Mouse (Mus musculus) gastrocnemius, adult 2 months (tissue): ENCODE measurements at regions not wholly inside any gene's neighbourhood (a gene's known extent, or its start where the extent isn't known, plus 50 kb on each side); places are given as distances from the start of the nearest gene placed in this dataset.

Experiments
- DNase-seq: peaks from one replicate; pipeline ENCODE4 v3.0.0; 2022
- H3K27ac ChIP-seq: fragments of 200-600 bp; 2 replicates; pipeline ENCODE4 v1.8.1; 2022; ENCODE audit warnings: mild to moderate bottlenecking
- H3K4me3 ChIP-seq: fragments of 200-600 bp; 2 replicates; pipeline ENCODE4 v1.8.1; 2022; ENCODE audit warnings: mild to moderate bottlenecking, moderate library complexity
- CTCF ChIP-seq: fragments of 200-600 bp; IDR thresholded peaks from 2 replicates; pipeline ENCODE4 v1.8.1; 2022; ENCODE audit warnings: antibody characterized with exemption, mild to moderate bottlenecking, moderate library complexity
- intact Hi-C: fragments of 180-260 bp; cut with DNase I; formaldehyde crosslinking; loops from one replicate; pipeline ENCODE4 v1.15.1; 2025

GRCm38 (mm10) chr13:37666207-37667003, 111.8 kb upstream of the Rreb1 start:
- peak overlapping the region; percentile 4; the same call in 1 of the 2 replicates for H3K4me3 ChIP-seq
- peak; percentile 43 for DNase-seq
- TF ChIP-seq CTCF: no peak
- intact Hi-C loops: no loop called here
- peak overlapping the region; percentile 46 for H3K27ac ChIP-seq

- Histone ChIP-seq H3K4me3 (no peak overlapping the region), H3K27ac (no peak overlapping the region)
- TF ChIP-seq CTCF: no peak
- no peak for DNase-seq
- intact Hi-C loops: no loop called here
Observed at GRCm38 (mm10) chr13:37667386-37667785, 110.8 kb upstream of the Rreb1 start.

GRCm38 (mm10) chr13:37667871-37668270, 110.3 kb upstream of the Rreb1 start:
- intact Hi-C loops: no loop called here
- Histone ChIP-seq H3K27ac (no peak overlapping the region), H3K4me3 (no peak overlapping the region)
- no peak for DNase-seq
- TF ChIP-seq CTCF: no peak

GRCm38 (mm10) chr13:37671109-37671508, 107.1 kb upstream of the Rreb1 start:
- no peak overlapping the region for H3K4me3 ChIP-seq
- no peak for TF ChIP-seq CTCF
- intact Hi-C loops: no loop called here
- H3K27ac ChIP-seq: no peak overlapping the region
- DNase-seq: no peak

- H3K27ac ChIP-seq: peak overlapping the region; percentile 48; the same call in 1 of the 2 replicates
- no peak overlapping the region for H3K4me3 ChIP-seq
- no peak for DNase-seq
- intact Hi-C loops: loop anchor here (5.0 kb wide), 2 partner anchors 182 to 247 kb away; no protein-coding TSS in a partner anchor
- no peak for TF ChIP-seq CTCF
Observed at GRCm38 (mm10) chr13:37674676-37675350, 103.4 kb upstream of the Rreb1 start.

- TF ChIP-seq CTCF: no peak
- peak overlapping the region; percentile 91; the same call in 1 of the 2 replicates for H3K27ac ChIP-seq
- no peak for DNase-seq
- intact Hi-C loops: loop anchor here (5.0 kb wide), 2 partner anchors 182 to 247 kb away; no protein-coding TSS in a partner anchor
- H3K4me3 ChIP-seq: no peak overlapping the region
Observed at GRCm38 (mm10) chr13:37675718-37676117, 102.5 kb upstream of the Rreb1 start.

- H3K4me3 ChIP-seq: no peak overlapping the region
- intact Hi-C loops: loop anchor here (1.0 to 5.0 kb wide), 3 partner anchors 116 to 245 kb away; no protein-coding TSS in a partner anchor
- peak; percentile 61 for DNase-seq
- H3K27ac ChIP-seq: peak overlapping the region; percentile 91
- no peak for TF ChIP-seq CTCF
Observed at GRCm38 (mm10) chr13:37676912-37677311, 101.3 kb upstream of the Rreb1 start.

GRCm38 (mm10) chr13:37678251-37678650, 99.9 kb upstream of the Rreb1 start:
- intact Hi-C loops: loop anchor here (5.0 kb wide), 2 partner anchors 179 to 244 kb away; no protein-coding TSS in a partner anchor
- no peak for TF ChIP-seq CTCF
- DNase-seq: peak; percentile 69
- peak overlapping the region; percentile 91 for H3K27ac ChIP-seq
- peak overlapping the region; percentile 59 for H3K4me3 ChIP-seq

- peak; percentile 51 for DNase-seq
- no peak for TF ChIP-seq CTCF
- H3K4me3 ChIP-seq: no peak overlapping the region; the same call in 1 of the 2 replicates
- intact Hi-C loops: loop anchor here (5.0 kb wide), 2 partner anchors 179 to 244 kb away; no protein-coding TSS in a partner anchor
- peak overlapping the region; percentile 91 for H3K27ac ChIP-seq
Observed at GRCm38 (mm10) chr13:37678772-37679171, 99.4 kb upstream of the Rreb1 start.

- DNase-seq: peak; percentile 89
- intact Hi-C loops: no loop called here
- Histone ChIP-seq H3K4me3 (no peak overlapping the region), H3K27ac (peak overlapping the region; percentile 91)
- no peak for TF ChIP-seq CTCF
Observed at GRCm38 (mm10) chr13:37680837-37681619, 97.2 kb upstream of the Rreb1 start.

GRCm38 (mm10) chr13:37683045-37683679, 95.0 kb upstream of the Rreb1 start:
- no peak for TF ChIP-seq CTCF
- intact Hi-C loops: no loop called here
- Histone ChIP-seq H3K4me3 (no peak overlapping the region), H3K27ac (no peak overlapping the region)
- DNase-seq: no peak

GRCm38 (mm10) chr13:37685617-37686016, 92.6 kb upstream of the Rreb1 start:
- intact Hi-C loops: no loop called here
- TF ChIP-seq CTCF: no peak
- Histone ChIP-seq H3K27ac (no peak overlapping the region), H3K4me3 (no peak overlapping the region)
- DNase-seq: no peak
